Mouse (Mus musculus) kidney, adult 2 months (tissue): Measurements from ENCODE around the gene Bcl2l14.

ENCODE experiments used
- CTCF ChIP-seq: fragments of 200-500 bp; conservative IDR thresholded peaks from 2 replicates; pipeline ENCODE4 v1.5.1; 2011; ENCODE audit warnings: low read depth, mild to moderate bottlenecking, control low read depth, low read length, moderate library complexity, mixed read lengths; ENCODE audit not compliant: insufficient read depth, insufficient read length
- POLR2A ChIP-seq: fragments of 200-500 bp; IDR thresholded peaks from one replicate; pipeline ENCODE4 v1.6.1; 2011; ENCODE audit warnings: low read depth, low read length, control low read depth

GRCm38 (mm10) chr6:134388424-134389110, 7.6 kb upstream of the Bcl2l14 start:
- TF ChIP-seq CTCF (no peak), POLR2A (no peak)
